Mouse (Mus musculus) small intestine, adult 2 months (tissue): ENCODE data around the gene Olfr320. TPM values are rescaled to one million over a fixed set of nuclear protein-coding genes. Genes with fewer than 3 reads are reported as not detected.
"Not testable (repeated sequence)": the region's sequence is repeated elsewhere in the genome, so short reads cannot be mapped to it uniquely, and the experiment has no call there.

Source experiments
- H3K27ac ChIP-seq: fragments of 200-500 bp; 2 replicates; pipeline ENCODE4 v1.5.1; 2012; ENCODE audit warnings: low read depth, low read length, control low read depth, inconsistent platforms; ENCODE audit not compliant: insufficient read depth
- H3K27me3 ChIP-seq: fragments of 200-500 bp; 2 replicates; pipeline ENCODE4 v1.6.1; 2012; ENCODE audit warnings: mild to moderate bottlenecking, moderate library complexity, low read length, inconsistent platforms; ENCODE audit not compliant: control insufficient read depth, insufficient read depth
- H3K36me3 ChIP-seq: fragments of 200-500 bp; 2 replicates; pipeline ENCODE4 v1.6.1; 2012; ENCODE audit warnings: mild to moderate bottlenecking, low read length, control low read depth, inconsistent platforms; ENCODE audit not compliant: control insufficient read depth, insufficient read depth
- H3K4me1 ChIP-seq: fragments of 200-500 bp; 2 replicates; pipeline ENCODE4 v1.6.1; 2012; ENCODE audit warnings: low read length, inconsistent platforms, mixed read lengths; ENCODE audit not compliant: control insufficient read depth, insufficient read depth, insufficient read length
- H3K4me3 ChIP-seq: fragments of 200-500 bp; 2 replicates; pipeline ENCODE4 v1.5.1; 2012; ENCODE audit warnings: low read depth, mild to moderate bottlenecking, control low read depth, inconsistent platforms, low read length, moderate library complexity
- CTCF ChIP-seq: fragments of 200-500 bp; IDR thresholded peaks from 2 replicates; pipeline ENCODE4 v1.5.1; 2012; ENCODE audit warnings: low read depth, mild to moderate bottlenecking, control low read depth, inconsistent platforms, low read length, moderate library complexity, mixed read lengths; ENCODE audit not compliant: insufficient replicate concordance, insufficient read length; ENCODE audit errors: extremely low read depth
- POLR2A ChIP-seq: fragments of 200-500 bp; IDR thresholded peaks from 2 replicates; pipeline ENCODE4 v1.6.1; 2012; ENCODE audit warnings: low read depth, mild to moderate bottlenecking, control low read depth, inconsistent platforms, low read length, moderate library complexity
- WGBS: fragments of 180-500 bp; shearing (Covaris S2); methylation state at CpG from one replicate; pipeline ENCODE4 v1.1.7; 2018; 5-methylcytosine and 5-hydroxymethylcytosine counted together
- polyA plus RNA-seq: library from polyadenylated mRNA; depleted of rRNA; stranded (reverse); fragments of >200 nt; gene quantifications from 2 replicates; pipeline ENCODE4 v1.2.3, GENCODE M21; 2012; rRNA removed

The Olfr320 gene
- polyA plus RNA-seq, 1 experiment = not detected

DNA sequence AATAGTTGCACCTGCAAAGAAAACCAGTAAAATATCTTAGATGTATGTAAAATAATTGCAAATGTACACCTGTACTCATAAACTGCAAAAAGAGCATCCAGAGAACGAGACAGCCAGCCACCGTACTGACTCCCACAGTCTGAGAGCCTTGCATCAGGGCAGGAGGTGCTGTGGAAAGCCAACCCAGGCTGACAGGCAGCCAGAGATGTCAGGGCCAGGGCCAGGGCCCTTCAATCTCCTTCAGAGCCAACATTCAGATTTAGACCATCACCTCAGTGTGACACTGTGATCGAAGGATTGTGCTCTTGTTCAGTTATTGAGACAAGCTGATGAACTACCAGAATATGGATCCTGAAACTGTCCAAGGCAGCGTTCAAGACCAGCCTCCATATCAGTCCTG, 38.8 kb downstream of the Olfr320 start:
- H3K27ac ChIP-seq = no peak overlapping the region
- no peaks in the 10 kb centered on the region for H3K27me3 ChIP-seq
- H3K4me3 ChIP-seq = no peak overlapping the region
- no peaks in the 10 kb centered on the region for H3K36me3 ChIP-seq
- 89% methylated on average over 4 of the region's 4 CpGs for WGBS
- no peaks in the 10 kb centered on the region for H3K4me1 ChIP-seq
- no peak for TF ChIP-seq CTCF
- TF ChIP-seq POLR2A = no peak

DNA sequence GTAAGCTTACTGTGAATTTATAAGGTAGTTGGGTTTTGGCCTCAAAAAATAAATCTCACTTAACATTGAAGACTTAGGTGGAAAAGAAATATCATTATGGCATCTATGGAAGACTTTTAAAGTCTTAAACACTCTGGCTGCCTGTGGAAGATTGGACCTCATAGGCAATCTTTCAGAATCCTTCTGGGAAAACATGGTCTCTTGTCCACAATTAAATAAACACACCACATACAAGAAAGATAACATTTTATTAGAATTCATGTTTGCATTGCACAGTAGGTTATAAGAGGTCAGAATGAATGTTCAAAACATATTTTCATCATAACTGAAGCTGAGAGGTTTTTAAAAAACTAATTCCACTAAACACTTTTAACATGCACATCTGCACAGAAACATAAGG, 43.0 kb downstream of the Olfr320 start, which contains the start of gene Olfr318:
TSS of gene Olfr318 (minus strand) at position 101 of the 400 bp plus-strand sequence.
- no peak for TF ChIP-seq POLR2A
- TF ChIP-seq CTCF = no peak
- H3K4me3 ChIP-seq = no peak within 1 kb of the TSS
- H3K36me3 ChIP-seq = no peaks in the 10 kb centered on the region
- no peaks in the 10 kb centered on the region for H3K27me3 ChIP-seq
- no peaks in the 10 kb centered on the region for H3K4me1 ChIP-seq
- no peak within 1 kb of the TSS for H3K27ac ChIP-seq

DNA sequence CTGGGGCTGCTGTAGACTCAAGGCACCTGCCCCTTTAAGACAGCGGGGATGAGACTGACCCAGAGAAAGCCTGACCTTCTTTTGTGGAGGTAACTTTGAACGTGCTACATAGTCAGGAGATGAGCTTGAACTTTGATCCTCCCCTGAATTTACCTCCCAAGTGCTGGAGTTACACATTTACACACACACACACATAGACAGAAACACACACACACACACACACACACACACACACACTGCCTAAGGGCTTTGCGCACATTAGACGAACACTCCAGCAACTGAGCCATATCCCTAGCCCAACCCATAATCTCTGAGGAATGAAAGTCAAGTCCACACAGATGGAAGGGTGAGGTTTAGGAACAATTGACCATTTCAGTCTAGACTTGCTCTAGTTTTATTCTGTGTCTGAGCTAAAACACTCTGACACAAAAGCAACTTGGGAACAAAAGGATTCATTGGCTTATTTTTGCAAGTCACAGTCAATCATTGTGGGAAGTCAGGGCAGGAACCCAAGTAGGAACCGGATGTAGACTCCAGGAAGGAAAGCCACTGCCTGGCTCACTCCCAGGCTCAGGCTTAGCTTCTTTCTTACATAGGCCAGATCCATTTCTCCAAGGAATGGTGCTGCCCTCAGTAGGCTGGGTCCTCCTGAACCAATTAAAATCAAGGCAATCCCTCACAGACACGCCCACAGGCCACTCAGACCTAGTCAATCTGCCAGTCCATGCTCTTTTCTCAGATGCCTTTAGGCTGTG, 47.2 kb downstream of the Olfr320 start:
- not testable (repeated sequence) for H3K4me3 ChIP-seq, H3K27me3 ChIP-seq, H3K4me1 ChIP-seq, H3K36me3 ChIP-seq, H3K27ac ChIP-seq
- 69% methylated on average over 6 of the region's 6 CpGs for WGBS

DNA sequence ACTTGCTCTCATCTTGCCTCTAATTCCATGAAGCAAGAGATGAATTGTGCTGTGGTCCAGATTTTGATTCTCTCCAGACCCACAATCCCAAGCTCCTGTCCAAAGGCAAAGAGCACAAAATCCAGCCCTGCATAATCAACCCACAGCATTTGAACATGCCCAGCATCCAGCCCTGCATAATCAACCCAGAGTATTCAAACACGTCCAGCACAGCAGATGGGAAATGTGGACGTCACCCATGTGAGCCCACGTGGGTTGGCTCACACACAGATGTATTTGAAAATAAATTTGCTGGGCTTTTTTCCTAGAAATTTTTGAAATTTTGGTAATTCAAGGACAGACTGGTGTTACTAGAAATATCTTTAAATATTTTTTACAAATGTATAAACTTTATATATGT, 52.5 kb downstream of the Olfr320 start:
- H3K4me3 ChIP-seq = no peak overlapping the region
- 55% methylated on average over 3 of the region's 3 CpGs for WGBS
- TF ChIP-seq CTCF (no peak), POLR2A (no peak)

More for the DNA sequence above, 52.5 kb downstream of the Olfr320 start:
- H3K4me1 ChIP-seq = no peaks in the 10 kb centered on the region
- H3K36me3 ChIP-seq = no peaks in the 10 kb centered on the region
- no peak overlapping the region for H3K27ac ChIP-seq
- H3K27me3 ChIP-seq = no peaks in the 10 kb centered on the region

Other genes with a start within 250 kb of the Olfr320 start
- not detected in 2 replicates for gene Gm12253, start 248.5 kb upstream of the Olfr320 start, polyA plus RNA-seq
- not detected in 2 replicates for gene Lypd9, start 228.2 kb upstream of the Olfr320 start, polyA plus RNA-seq
- not detected in 2 replicates for gene Olfr30, start 218.8 kb upstream of the Olfr320 start, polyA plus RNA-seq
- not detected in 2 replicates for gene Olfr332, start 188.5 kb upstream of the Olfr320 start, polyA plus RNA-seq
- gene Olfr331, start 178.5 kb upstream of the Olfr320 start, polyA plus RNA-seq = not detected in 2 replicates
- gene Olfr330, start 146.3 kb upstream of the Olfr320 start, polyA plus RNA-seq = not detected in 2 replicates
- not detected in 2 replicates for gene Olfr329-ps, start 134.7 kb upstream of the Olfr320 start, polyA plus RNA-seq
- gene Olfr328, start 125.5 kb upstream of the Olfr320 start, polyA plus RNA-seq = not detected in 2 replicates
- gene Olfr224, start 110.5 kb upstream of the Olfr320 start, polyA plus RNA-seq = not detected in 2 replicates
- not detected in 2 replicates for gene Olfr325, start 103.4 kb upstream of the Olfr320 start, polyA plus RNA-seq
- not detected in 2 replicates for gene Olfr324, start 86.0 kb upstream of the Olfr320 start, polyA plus RNA-seq
- gene 2210407C18Rik, start 65.0 kb upstream of the Olfr320 start, polyA plus RNA-seq = 32.8 and 181 TPM in 2 replicates
- not detected in 2 replicates for gene Olfr323, start 50.6 kb upstream of the Olfr320 start, polyA plus RNA-seq
- 0.05 TPM in 1 of 2 replicates, not detected in the other for gene Trim58, start 40.6 kb upstream of the Olfr320 start, polyA plus RNA-seq
- gene Olfr322, start 22.3 kb upstream of the Olfr320 start, polyA plus RNA-seq = not detected in 2 replicates
- not detected in 2 replicates for gene Olfr319, start 18.1 kb downstream of the Olfr320 start, polyA plus RNA-seq
- gene Olfr318, start 42.9 kb downstream of the Olfr320 start, polyA plus RNA-seq = not detected in 2 replicates
- not detected in 2 replicates for gene Olfr317, start 58.1 kb downstream of the Olfr320 start, polyA plus RNA-seq
- gene Olfr316, start 71.6 kb downstream of the Olfr320 start, polyA plus RNA-seq = not detected in 2 replicates
- gene Olfr315, start 92.1 kb downstream of the Olfr320 start, polyA plus RNA-seq = not detected in 2 replicates
- not detected in 2 replicates for gene Olfr314, start 101.9 kb downstream of the Olfr320 start, polyA plus RNA-seq
- gene Fam183b, start 120.9 kb downstream of the Olfr320 start, polyA plus RNA-seq = 1.6 and 3.0 TPM in 2 replicates
- not detected in 2 replicates for gene Olfr313, start 133.9 kb downstream of the Olfr320 start, polyA plus RNA-seq
- not detected in 2 replicates for gene Olfr312, start 148.1 kb downstream of the Olfr320 start, polyA plus RNA-seq
- not detected in 2 replicates for gene Olfr311, start 158.2 kb downstream of the Olfr320 start, polyA plus RNA-seq
- gene Gm12258, start 166.1 kb downstream of the Olfr320 start, polyA plus RNA-seq = 0.29 and 0.57 TPM in 2 replicates
- gene 2810021J22Rik, start 186.1 kb downstream of the Olfr320 start, polyA plus RNA-seq = 0.57 and 1.0 TPM in 2 replicates
- gene Zfp39, start 223.1 kb downstream of the Olfr320 start, polyA plus RNA-seq = 0.10 and 0.29 TPM in 2 replicates
- gene Btnl10, start 236.8 kb downstream of the Olfr320 start, polyA plus RNA-seq = not detected in 2 replicates